Mouse (Mus musculus) left cerebral cortex, adult 2 months (tissue): ENCODE measurements around the gene Tifab. TPM values are rescaled to one million over a fixed set of nuclear protein-coding genes. Genes with fewer than 3 reads are reported as not detected.
"Not testable (repeated sequence)": the region's sequence is repeated elsewhere in the genome, so short reads cannot be mapped to it uniquely, and the experiment has no call there.

ENCODE experiments used
- DNase-seq, 2 experiments: peaks; one replicate each; pipeline ENCODE4 v3.0.0; 2021 to 2022; ENCODE audit warnings: low spot score in 2 of 2, mixed read lengths in 1 of 2; ENCODE audit errors: extremely low spot score in 1 of 2
- H3K27ac ChIP-seq: fragments of 200-600 bp; 2 replicates; pipeline ENCODE4 v1.8.1; 2022
- H3K4me3 ChIP-seq: fragments of 200-600 bp; 2 replicates; pipeline ENCODE4 v1.8.1; 2022
- CTCF ChIP-seq: fragments of 200-600 bp; IDR thresholded peaks from 2 replicates; pipeline ENCODE4 v1.8.1; 2022; ENCODE audit warnings: antibody characterized with exemption, mild to moderate bottlenecking, moderate library complexity
- intact Hi-C: fragments of 180-260 bp; cut with DNase I; formaldehyde crosslinking; loops from one replicate; pipeline ENCODE4 v1.15.1; 2025
- total RNA-seq, 2 experiments: library from RNA; stranded (reverse); gene quantifications; 2 replicates each; pipeline ENCODE4 v1.2.3; 2021

Gene Tifab
- total RNA-seq, 2 experiments from 2014 or later = 1.7 to 2.0 TPM

DNA sequence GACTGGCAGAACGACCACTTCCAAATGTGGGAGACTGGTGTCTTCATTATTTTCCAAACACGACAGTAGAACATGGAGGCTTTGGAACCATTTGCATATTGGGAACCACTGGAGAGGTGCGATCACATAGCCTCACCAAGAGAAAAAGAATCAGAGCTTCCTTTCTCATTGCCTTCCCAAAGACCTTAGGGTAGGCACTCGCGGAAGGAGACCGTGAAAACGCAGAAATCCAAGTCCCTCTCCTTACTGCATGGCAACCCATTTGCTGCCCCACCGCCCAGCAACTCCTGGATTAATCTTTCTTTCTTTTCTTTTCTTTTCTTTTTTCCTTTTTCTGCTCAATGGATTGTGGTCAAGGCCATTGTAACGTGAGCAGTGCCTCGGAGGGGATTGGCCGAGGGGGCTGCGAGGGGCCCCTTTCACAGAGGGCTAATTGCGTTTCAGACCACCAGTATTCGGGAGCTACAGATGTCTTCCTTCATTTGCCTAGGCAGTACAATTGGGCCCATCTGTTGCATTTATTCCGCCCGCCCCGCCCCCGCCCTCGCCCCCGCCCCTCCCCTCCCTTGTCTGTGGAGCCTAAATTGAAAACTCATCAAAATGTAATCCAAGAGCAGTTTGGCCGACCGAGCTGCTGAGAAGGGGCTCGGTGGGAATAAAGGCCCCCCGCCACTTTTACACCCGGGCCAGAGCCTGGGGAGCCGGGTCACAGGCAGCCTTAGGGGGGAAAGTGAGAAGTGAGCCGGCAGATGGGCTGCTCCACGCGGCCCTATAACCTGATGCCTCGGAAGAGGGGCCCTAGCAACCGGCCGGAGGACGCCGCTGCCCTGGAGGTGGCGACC lies 29.8 kb upstream of the Tifab start:
- intact Hi-C loops = no loop called here
- no peak for DNase-seq
- no peak for TF ChIP-seq CTCF
- Histone ChIP-seq H3K27ac (no peak overlapping the region), H3K4me3 (no peak overlapping the region)

DNA sequence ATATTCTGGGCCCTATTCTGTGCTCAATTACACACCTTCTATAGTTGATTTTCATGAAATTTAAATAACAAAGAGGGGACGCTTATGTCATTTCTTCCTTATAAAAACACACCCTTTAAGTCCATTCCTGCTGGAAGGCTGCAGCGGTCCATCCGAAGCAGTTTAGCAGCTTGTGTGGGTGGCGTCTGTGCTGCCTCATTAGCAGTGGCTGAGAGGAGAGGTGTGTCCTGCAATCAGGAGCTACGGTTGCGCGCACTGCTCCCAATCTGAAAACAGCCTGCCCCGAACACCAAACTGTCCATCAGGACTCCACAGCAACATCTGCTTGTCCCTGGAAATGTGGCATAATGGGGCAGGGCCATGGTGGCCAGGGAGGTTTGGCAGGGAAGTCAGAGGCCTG lies 20.8 kb upstream of the Tifab start:
- no peak overlapping the region for H3K27ac ChIP-seq
- TF ChIP-seq CTCF = no peak
- intact Hi-C loops = no loop called here
- DNase-seq = no peak
- H3K4me3 ChIP-seq = no peak overlapping the region

DNA sequence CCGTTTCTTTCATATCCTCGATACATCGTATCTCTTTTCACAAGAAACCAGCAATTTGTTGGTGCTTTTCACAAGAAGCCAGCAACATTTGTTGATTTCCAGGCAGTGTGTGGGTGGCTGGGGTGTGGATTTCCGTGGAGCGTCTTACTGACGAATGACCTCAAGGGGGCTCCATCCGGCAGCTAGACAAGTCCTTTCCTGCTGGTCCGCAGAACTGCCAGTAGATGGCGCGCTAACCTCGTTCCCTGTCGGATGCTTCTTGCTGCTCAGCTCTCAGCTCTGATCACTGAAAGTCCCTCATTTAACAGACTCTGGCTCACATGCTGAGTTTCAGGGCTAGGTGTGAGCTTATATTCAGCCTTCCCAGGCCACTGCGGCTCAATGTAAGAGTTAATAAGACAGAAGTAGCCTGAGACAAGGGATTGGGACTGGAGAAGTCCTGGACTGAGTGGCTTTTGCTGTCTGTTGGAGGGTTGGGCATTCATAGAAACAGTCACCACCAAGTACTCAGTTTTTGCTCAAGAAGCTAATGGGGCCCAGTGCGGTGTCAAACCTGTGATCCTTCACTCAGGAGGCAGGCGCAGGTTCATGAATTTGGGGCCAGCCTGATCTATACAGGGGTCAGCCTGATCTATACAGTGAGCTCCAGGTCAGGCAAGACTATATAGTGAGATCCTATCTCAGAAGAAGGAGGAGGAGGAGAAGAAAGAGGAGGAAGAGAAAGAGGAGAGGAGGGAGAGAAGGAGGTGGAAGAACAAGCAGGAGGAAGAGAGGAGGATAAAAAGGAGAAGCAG lies 19.0 kb upstream of the Tifab start:
- H3K4me3 ChIP-seq = peak overlapping the region; percentile 27
- peak; percentile 84 to 90 for DNase-seq
- H3K27ac ChIP-seq = peak overlapping the region; percentile 64
- no peak; the same call in none of the 2 replicates for TF ChIP-seq CTCF
- intact Hi-C loops = loop anchor here (1.0 kb wide), 2 partner anchors 69 to 232 kb away; no protein-coding TSS in a partner anchor

DNA sequence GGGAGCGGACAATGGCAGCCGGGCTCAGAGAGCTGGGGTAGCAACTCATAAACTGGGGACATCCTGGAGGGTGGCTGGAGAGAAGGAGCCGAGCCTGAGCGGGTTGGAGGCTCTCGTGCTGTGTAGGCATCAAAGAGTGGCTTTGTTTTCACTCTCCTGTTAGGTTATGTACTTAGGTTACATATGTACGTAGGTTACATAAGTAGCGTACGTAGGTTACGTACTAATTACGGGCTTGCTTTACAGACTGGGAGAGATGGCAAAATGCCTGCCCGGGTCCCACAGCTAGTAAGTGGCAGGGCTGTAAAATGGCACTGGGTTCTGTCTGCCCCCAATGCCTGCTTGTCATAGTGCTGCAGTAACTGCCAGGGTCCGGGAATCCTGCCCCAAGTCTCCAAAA lies 18.3 kb upstream of the Tifab start:
- intact Hi-C loops = loop anchor here (1.0 kb wide), 2 partner anchors 69 to 232 kb away; no protein-coding TSS in a partner anchor
- no peak for DNase-seq
- peak overlapping the region; percentile 64 for H3K27ac ChIP-seq
- no peak for TF ChIP-seq CTCF
- peak overlapping the region; percentile 27 for H3K4me3 ChIP-seq

DNA sequence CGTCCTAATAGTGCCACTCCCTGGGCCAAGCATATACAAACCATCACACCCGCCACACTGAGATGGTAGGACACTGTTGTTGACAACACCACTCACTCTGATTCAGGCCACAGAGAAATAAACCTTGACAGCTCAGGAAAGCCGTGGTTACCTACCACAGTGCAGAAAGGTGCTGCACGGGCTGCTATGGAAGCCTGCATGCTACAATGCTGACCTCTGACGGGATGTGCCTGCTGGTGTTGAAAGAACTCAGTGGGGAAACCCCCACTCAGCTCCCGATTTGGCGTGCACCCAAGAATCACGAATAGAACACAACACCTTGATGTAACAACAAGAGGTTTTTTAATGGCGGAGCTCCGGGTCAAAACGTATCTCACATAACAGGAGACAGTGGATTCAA lies 17.1 kb upstream of the Tifab start:
- H3K27ac ChIP-seq, H3K4me3 ChIP-seq, intact Hi-C loops, DNase-seq: not testable (repeated sequence)

DNA sequence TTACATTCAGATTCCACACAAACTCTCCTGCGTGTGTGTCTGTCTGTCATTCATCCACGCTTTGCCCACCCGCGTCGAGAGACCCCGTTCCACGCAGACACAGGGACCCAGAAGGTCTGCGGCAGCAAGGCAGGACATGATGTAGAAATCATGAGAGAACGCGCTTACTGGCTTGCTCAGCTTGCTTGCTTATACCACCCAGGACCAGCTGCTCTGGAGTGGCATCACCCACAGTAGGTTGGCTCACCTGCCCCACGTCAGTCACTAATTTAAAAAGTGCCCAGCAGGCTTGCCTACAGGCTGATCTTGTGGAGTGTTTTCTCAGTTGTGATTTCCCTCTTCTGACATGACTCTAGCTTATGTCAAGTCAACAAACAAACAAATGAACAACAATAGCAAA lies 15.5 kb upstream of the Tifab start:
- H3K4me3 ChIP-seq, DNase-seq, H3K27ac ChIP-seq: not testable (repeated sequence)
- intact Hi-C loops = loop anchor here (5.0 kb wide), 1 partner anchor 47 kb away; no protein-coding TSS in a partner anchor

DNA sequence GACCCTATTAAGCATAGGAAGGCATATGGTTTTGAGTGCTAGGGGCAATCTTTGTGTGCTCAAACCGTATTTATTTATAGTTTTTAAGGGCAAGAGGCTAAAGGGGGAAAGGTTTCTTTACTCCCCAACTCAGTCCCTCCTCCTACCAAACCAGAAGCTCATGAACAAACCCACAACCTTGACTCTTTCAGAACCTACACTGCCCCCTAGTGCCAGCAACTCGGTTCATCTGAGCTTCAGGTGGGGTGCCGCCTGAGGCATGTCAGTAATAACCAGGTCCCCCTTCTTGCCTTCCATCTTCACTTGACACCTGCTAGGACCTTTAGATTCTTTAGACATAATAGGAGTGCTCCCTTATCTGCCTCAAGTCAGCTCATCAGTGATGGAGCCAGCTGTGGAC lies 12.5 kb upstream of the Tifab start:
- TF ChIP-seq CTCF = peak; percentile 49
- Histone ChIP-seq H3K27ac (no peak overlapping the region), H3K4me3 (no peak overlapping the region)
- intact Hi-C loops = loop anchor here (5.0 kb wide), 1 partner anchor 44 kb away; no protein-coding TSS in a partner anchor
- peak; percentile 26 to 29 for DNase-seq

DNA sequence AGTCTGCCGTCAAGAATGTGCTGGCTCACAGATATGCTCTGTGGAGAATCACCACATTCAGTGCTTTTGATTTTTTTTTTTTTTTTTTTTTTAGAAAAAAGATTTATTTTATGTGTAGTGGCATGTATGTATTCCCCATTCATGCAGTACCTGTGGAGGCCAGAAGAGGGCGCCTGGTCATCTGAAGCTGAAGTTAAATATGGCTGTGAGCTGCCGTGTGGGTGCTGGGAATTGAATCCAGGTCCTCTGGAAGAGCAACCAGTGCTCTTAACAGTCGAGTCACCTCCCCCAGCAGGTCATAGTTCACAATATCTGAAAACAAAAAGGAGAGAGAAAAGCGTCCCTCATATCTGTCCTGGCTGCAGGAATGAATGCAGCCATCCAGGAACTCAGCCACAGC lies 11.0 kb upstream of the Tifab start:
- Histone ChIP-seq H3K4me3 (no peak overlapping the region), H3K27ac (no peak overlapping the region)
- intact Hi-C loops = loop anchor here (5.0 kb wide), 1 partner anchor 42 kb away; no protein-coding TSS in a partner anchor
- DNase-seq = no peak
- TF ChIP-seq CTCF = peak; percentile 30

DNA sequence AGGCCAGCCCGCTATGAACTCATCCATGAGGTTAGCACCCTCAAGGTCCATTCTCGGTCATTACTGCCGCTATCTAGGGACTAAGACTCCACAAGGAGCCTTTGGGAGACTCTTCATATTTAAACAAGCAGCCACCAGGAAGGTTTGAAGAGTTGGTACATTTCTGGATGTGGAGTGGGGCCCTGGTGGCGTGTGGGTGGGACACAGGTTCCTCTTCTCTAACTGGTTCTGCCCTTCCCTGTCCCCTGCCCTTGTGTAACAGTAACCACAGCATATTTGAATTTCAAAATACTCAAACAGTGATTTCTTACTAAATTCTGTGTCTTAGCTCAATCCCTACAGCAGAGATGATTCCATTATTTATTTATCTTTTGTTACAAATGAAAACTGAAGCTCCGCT lies 5.0 kb upstream of the Tifab start:
- intact Hi-C loops = no loop called here
- no peak overlapping the region for H3K4me3 ChIP-seq
- TF ChIP-seq CTCF = no peak
- no peak overlapping the region for H3K27ac ChIP-seq
- no peak for DNase-seq

DNA sequence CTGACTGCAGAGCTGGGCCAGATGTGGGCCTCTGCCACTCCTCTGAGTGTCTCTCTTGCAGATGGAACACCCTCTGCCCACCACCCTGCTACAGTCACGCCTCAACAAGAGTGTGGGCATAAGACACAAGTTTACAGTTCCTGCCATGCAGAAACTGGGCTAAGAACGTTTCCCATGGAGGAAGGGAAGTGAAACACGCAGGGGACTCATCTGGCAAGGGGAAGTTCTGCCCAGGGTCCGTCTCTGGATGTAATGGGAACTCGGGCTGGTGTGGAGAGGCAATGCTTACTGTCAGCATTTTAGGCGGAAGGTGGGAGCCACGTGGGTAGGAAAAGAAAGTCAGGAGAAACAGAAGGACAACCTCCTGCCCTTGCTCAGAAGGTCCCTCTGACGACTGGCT lies 2.7 kb upstream of the Tifab start:
- Histone ChIP-seq H3K4me3 (no peak overlapping the region), H3K27ac (no peak overlapping the region)
- no peak for DNase-seq
- intact Hi-C loops = no loop called here
- TF ChIP-seq CTCF = no peak

DNA sequence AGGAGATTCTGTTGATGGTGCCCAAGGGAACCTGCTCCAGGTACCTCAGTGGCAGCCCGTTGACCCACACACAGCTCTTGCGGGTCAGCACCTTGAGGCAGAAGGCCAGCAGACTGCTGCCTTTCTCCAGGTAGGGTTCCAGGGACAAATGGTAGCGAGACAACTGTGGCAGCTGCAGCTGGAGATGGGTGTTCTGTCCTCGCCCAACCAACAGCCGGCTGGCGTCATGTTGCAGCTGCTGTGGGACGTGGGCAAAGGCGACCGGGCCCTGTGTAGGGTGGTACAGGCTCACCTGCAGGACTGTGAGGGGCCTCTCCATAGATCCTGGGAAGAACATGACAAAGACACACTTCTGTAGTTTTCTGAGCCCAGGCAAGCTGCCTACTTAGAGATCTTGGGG lies 2.4 kb downstream of the Tifab start:
- no peak overlapping the region for H3K27ac ChIP-seq
- H3K4me3 ChIP-seq = no peak overlapping the region
- no peak for DNase-seq
- no peak for TF ChIP-seq CTCF
- intact Hi-C loops = no loop called here

DNA sequence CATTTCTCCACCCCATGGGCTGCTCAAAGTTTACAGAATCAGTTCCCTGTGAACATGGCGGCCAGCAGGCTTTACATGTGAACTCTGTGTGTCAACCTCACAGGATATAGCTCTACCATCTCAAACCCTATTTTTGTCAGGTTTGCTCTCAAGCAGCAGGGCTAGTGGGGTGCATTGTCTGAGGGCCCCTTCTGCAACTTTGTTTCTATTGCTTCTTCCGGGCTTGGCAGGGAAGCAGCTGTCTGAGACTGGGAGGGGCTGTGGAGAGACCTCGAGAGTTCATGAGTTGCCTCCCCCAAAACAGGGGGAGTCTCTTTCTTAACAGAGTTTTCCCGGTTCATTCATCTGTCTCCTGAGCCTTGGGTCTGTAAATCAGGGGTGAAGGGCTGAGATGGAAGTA lies 2.8 kb downstream of the Tifab start:
- H3K4me3 ChIP-seq = no peak overlapping the region
- intact Hi-C loops = no loop called here
- no peak for TF ChIP-seq CTCF
- no peak overlapping the region for H3K27ac ChIP-seq
- DNase-seq = no peak
